Mouse (Mus musculus) granulocyte monocyte progenitor cell, adult 5-6 weeks (primary cell): ENCODE measurements around the gene Nipal1. TPM values are rescaled to one million over a fixed set of nuclear protein-coding genes. Genes with fewer than 3 reads are reported as not detected.
A peak's percentile ranks its signal among the peaks of the same experiment; 100 is the strongest.

Experiments
- ATAC-seq: replicated peaks from 2 replicates; pipeline ENCODE4 v1.8.0; 2016; ENCODE audit warnings: mild to moderate bottlenecking, moderate TSS enrichment, inconsistent platforms; ENCODE audit not compliant: poor library complexity, severe bottlenecking
- total RNA-seq, 2 experiments: library from RNA; stranded (forward) in 1 of 2; stranded (reverse) in 1 of 2; fragments of 200-712, 200-1000 nt in 1 of 2; fragments of >200 nt in 1 of 2; fragmentation: Nextera tagmentation in 1 of 2; gene quantifications; 2 replicates each; pipeline ENCODE4 v1.2.3; 2014 to 2017

Gene Nipal1
- not detected in 2 replicates for total RNA-seq (2014; fragmentation: Nextera tagmentation)
- not detected in 2 replicates for total RNA-seq (2017)

GRCm38 (mm10) chr5:72647418-72647907 is at the start of gene Nipal1:
Gene Nipal1, plus strand, starts transcription at chr5:72647795.
- peak; percentile 95 for ATAC-seq

- peak; percentile 98 for ATAC-seq
These were observed 46.6 kb upstream of the Nipal1 start for GRCm38 (mm10) chr5:72601006-72601405.

GRCm38 (mm10) chr5:72603138-72603537 is 44.5 kb upstream of the Nipal1 start:
- ATAC-seq, result no peak

- ATAC-seq, result no peak
These were observed 30.2 kb upstream of the Nipal1 start for GRCm38 (mm10) chr5:72617413-72617812.

- no peak for ATAC-seq
These were observed 26.6 kb upstream of the Nipal1 start for GRCm38 (mm10) chr5:72621022-72621421.

- ATAC-seq, result no peak
These were observed 17.6 kb upstream of the Nipal1 start for GRCm38 (mm10) chr5:72630026-72630425.

GRCm38 (mm10) chr5:72634791-72635271 is 12.8 kb upstream of the Nipal1 start:
- ATAC-seq, result peak; percentile 32

GRCm38 (mm10) chr5:72636122-72636521 is 11.5 kb upstream of the Nipal1 start:
- ATAC-seq, result peak; percentile 84

GRCm38 (mm10) chr5:72636576-72636975 is 11.0 kb upstream of the Nipal1 start:
- peak; percentile 47 for ATAC-seq

GRCm38 (mm10) chr5:72640072-72640471 is 7.5 kb upstream of the Nipal1 start:
- ATAC-seq, result no peak

- ATAC-seq, result no peak
These were observed 3.9 kb upstream of the Nipal1 start for GRCm38 (mm10) chr5:72643655-72644054.

- no peak for ATAC-seq
These were observed 3.4 kb upstream of the Nipal1 start, which contains the start of gene Cnga1 for GRCm38 (mm10) chr5:72644175-72644574. Gene Cnga1, minus strand, starts transcription at chr5:72644275.

GRCm38 (mm10) chr5:72646131-72646530 is 1.5 kb upstream of the Nipal1 start:
- ATAC-seq, result peak; percentile 63

- ATAC-seq, result no peak
These were observed 599 bp upstream of the Nipal1 start for GRCm38 (mm10) chr5:72646996-72647395.

- ATAC-seq, result peak; percentile 39
These were observed 482 bp downstream of the Nipal1 start for GRCm38 (mm10) chr5:72647958-72648595.

- no peak for ATAC-seq
These were observed 1.6 kb downstream of the Nipal1 start for GRCm38 (mm10) chr5:72648987-72649735.

GRCm38 (mm10) chr5:72653068-72653674 is 5.6 kb downstream of the Nipal1 start:
- no peak for ATAC-seq

GRCm38 (mm10) chr5:72656270-72656791 is 8.7 kb downstream of the Nipal1 start:
- ATAC-seq, result no peak

- no peak for ATAC-seq
These were observed 10.8 kb downstream of the Nipal1 start for GRCm38 (mm10) chr5:72658375-72658774.

GRCm38 (mm10) chr5:72661051-72661781 is 13.6 kb downstream of the Nipal1 start:
- no peak for ATAC-seq
